Mouse (Mus musculus) gastrocnemius, adult 18-20 months (tissue): Measurements from ENCODE around the gene Scpep1. TPM values are rescaled to one million over a fixed set of nuclear protein-coding genes. Genes with fewer than 3 reads are reported as not detected.
A peak's percentile ranks its signal among the peaks of the same experiment; 100 is the strongest.

ENCODE experiments used
- DNase-seq: peaks from one replicate; pipeline ENCODE4 v3.0.0; 2021; ENCODE audit warnings: low spot score
- total RNA-seq, 2 experiments: library from RNA; stranded (reverse); gene quantifications; 2 replicates each; pipeline ENCODE4 v1.2.3; 2021

Scpep1 gene
- total RNA-seq, 2 experiments from 2014 or later = 5.9 to 8.8 TPM

- peak; percentile 91 for DNase-seq
Measured at GRCm38 (mm10) chr11:88973776-88974701, 18.8 kb upstream of the Scpep1 start.

- DNase-seq = peak; percentile 17
Measured at GRCm38 (mm10) chr11:88970202-88970732, 15.0 kb upstream of the Scpep1 start, which contains the start of gene Coil. Gene Coil, plus strand, starts transcription at chr11:88970252.

- no peak for DNase-seq
Measured at GRCm38 (mm10) chr11:88966881-88967361, 11.7 kb upstream of the Scpep1 start, which contains the start of gene Elobl. Gene Elobl, minus strand, starts transcription at chr11:88966931.

- no peak for DNase-seq
Measured at GRCm38 (mm10) chr11:88958851-88959250, 3.6 kb upstream of the Scpep1 start.

GRCm38 (mm10) chr11:88954803-88955202 lies 462 bp downstream of the Scpep1 start:
- DNase-seq = peak; percentile 9

GRCm38 (mm10) chr11:88953582-88953981 lies 1.7 kb downstream of the Scpep1 start:
- DNase-seq = no peak

GRCm38 (mm10) chr11:88952117-88952516 lies 3.1 kb downstream of the Scpep1 start:
- DNase-seq = no peak

GRCm38 (mm10) chr11:88951576-88951975 lies 3.7 kb downstream of the Scpep1 start:
- DNase-seq = no peak

GRCm38 (mm10) chr11:88950640-88951250 lies 4.5 kb downstream of the Scpep1 start:
- DNase-seq = no peak

- DNase-seq = no peak
Measured at GRCm38 (mm10) chr11:88949802-88950639, 5.2 kb downstream of the Scpep1 start.

GRCm38 (mm10) chr11:88948896-88949295 lies 6.4 kb downstream of the Scpep1 start:
- no peak for DNase-seq

- DNase-seq = no peak
Measured at GRCm38 (mm10) chr11:88945971-88946585, 9.2 kb downstream of the Scpep1 start.

GRCm38 (mm10) chr11:88941489-88941888 lies 13.8 kb downstream of the Scpep1 start:
- DNase-seq = no peak

GRCm38 (mm10) chr11:88939634-88940033 lies 15.6 kb downstream of the Scpep1 start:
- no peak for DNase-seq

GRCm38 (mm10) chr11:88938770-88939169 lies 16.5 kb downstream of the Scpep1 start:
- no peak for DNase-seq

GRCm38 (mm10) chr11:88937886-88938285 lies 17.4 kb downstream of the Scpep1 start:
- no peak for DNase-seq

- DNase-seq = no peak
Measured at GRCm38 (mm10) chr11:88934089-88935000, 20.9 kb downstream of the Scpep1 start.

- no peak for DNase-seq
Measured at GRCm38 (mm10) chr11:88933030-88933429, 22.2 kb downstream of the Scpep1 start.

GRCm38 (mm10) chr11:88931692-88932530 lies 23.4 kb downstream of the Scpep1 start:
- DNase-seq = no peak
